Mouse (Mus musculus) cerebellum, adult 11-12 months (tissue): ENCODE results near the gene Cyp2d11.

Experiments used
- DNase-seq: peaks from one replicate; pipeline ENCODE4 v3.0.0; 2022

The Cyp2d11 gene

GRCm38 (mm10) chr15:82350349-82350748 is 43.5 kb downstream of the Cyp2d11 start:
- DNase-seq = no peak

GRCm38 (mm10) chr15:82348999-82349341 is 44.9 kb downstream of the Cyp2d11 start:
- no peak for DNase-seq

GRCm38 (mm10) chr15:82348258-82348998 is 45.4 kb downstream of the Cyp2d11 start:
- no peak for DNase-seq

- DNase-seq = no peak
Observed at GRCm38 (mm10) chr15:82347852-82348251, 46.0 kb downstream of the Cyp2d11 start.

- DNase-seq = no peak
Observed at GRCm38 (mm10) chr15:82347303-82347676, 46.5 kb downstream of the Cyp2d11 start.

- DNase-seq = no peak
Observed at GRCm38 (mm10) chr15:82346580-82347302, 47.1 kb downstream of the Cyp2d11 start.

- peak; percentile 98 for DNase-seq
Observed at GRCm38 (mm10) chr15:82345820-82346470, 47.9 kb downstream of the Cyp2d11 start.

- DNase-seq = no peak
Observed at GRCm38 (mm10) chr15:82344971-82345370, 48.9 kb downstream of the Cyp2d11 start.

GRCm38 (mm10) chr15:82343368-82344287 is 50.2 kb downstream of the Cyp2d11 start:
- peak; percentile 57 for DNase-seq

- no peak for DNase-seq
Observed at GRCm38 (mm10) chr15:82342543-82342935, 51.3 kb downstream of the Cyp2d11 start.

GRCm38 (mm10) chr15:82341675-82342542 is 51.9 kb downstream of the Cyp2d11 start:
- no peak for DNase-seq

GRCm38 (mm10) chr15:82341036-82341501 is 52.8 kb downstream of the Cyp2d11 start:
- DNase-seq = no peak

- DNase-seq = no peak
Observed at GRCm38 (mm10) chr15:82340414-82341035, 53.3 kb downstream of the Cyp2d11 start.

GRCm38 (mm10) chr15:82339634-82340254 is 54.1 kb downstream of the Cyp2d11 start:
- DNase-seq = no peak
